Mouse (Mus musculus) testis, adult 2 months (tissue): Measurements from ENCODE around the gene Spi1.

ENCODE experiments used
- CTCF ChIP-seq: fragments of 200-500 bp; IDR thresholded peaks from 2 replicates; pipeline ENCODE4 v1.5.1; 2012; ENCODE audit warnings: low read depth, mild to moderate bottlenecking, inconsistent platforms, low read length, moderate library complexity; ENCODE audit not compliant: control insufficient read depth, insufficient read depth, insufficient replicate concordance
- POLR2A ChIP-seq: fragments of 200-500 bp; IDR thresholded peaks from 2 replicates; pipeline ENCODE4 v1.6.1; 2012; ENCODE audit warnings: low read depth, mild to moderate bottlenecking, inconsistent platforms, low read length, moderate library complexity; ENCODE audit not compliant: control insufficient read depth

DNA sequence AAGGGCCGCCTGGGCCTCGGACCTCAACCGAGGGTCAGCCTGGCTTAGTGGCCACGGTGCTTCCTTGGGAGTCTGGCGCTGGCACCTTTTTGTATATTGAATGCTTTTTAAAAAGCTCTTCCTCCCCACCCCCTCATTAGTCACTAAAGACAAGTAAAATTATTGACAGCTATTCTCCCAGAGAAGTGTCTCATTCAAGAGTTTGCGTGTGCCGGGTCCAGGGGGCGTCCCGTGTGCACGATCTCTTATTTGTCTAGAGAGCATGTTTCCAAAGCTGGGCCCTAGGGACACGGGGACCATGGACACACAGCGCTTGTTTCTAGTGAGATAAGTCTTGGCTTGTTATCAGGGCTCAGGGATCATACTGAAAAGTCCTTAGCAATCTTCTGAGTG lies 33.4 kb downstream of the Spi1 start:
- TF ChIP-seq CTCF: no peak
- TF ChIP-seq POLR2A: no peak
